Mouse (Mus musculus) cerebellum, adult 2 months (tissue): Measurements from ENCODE around the gene Dpp8. TPM values are rescaled to one million over a fixed set of nuclear protein-coding genes. Genes with fewer than 3 reads are reported as not detected.

Source experiments
- DNase-seq, 2 experiments: peaks; one replicate each; pipeline ENCODE4 v3.0.0; 2021
- H3K27ac ChIP-seq: fragments of 200-500 bp; 2 replicates; pipeline ENCODE4 v1.5.1; 2012; ENCODE audit warnings: low read length, control low read depth, inconsistent platforms; ENCODE audit not compliant: insufficient read depth
- H3K27me3 ChIP-seq: fragments of 200-500 bp; 2 replicates; pipeline ENCODE4 v1.6.1; 2012; ENCODE audit warnings: inconsistent platforms, mild to moderate bottlenecking, low read length, moderate library complexity; ENCODE audit not compliant: control insufficient read depth, insufficient read depth
- H3K4me1 ChIP-seq: fragments of 200-500 bp; 2 replicates; pipeline ENCODE4 v1.6.1; 2011; ENCODE audit warnings: low read length; ENCODE audit not compliant: control insufficient read depth, insufficient read depth
- H3K4me3 ChIP-seq: fragments of 200-500 bp; replicated peaks from 2 replicates; pipeline ENCODE3; 2011; ENCODE audit warnings: mild to moderate bottlenecking, low read depth, low read length, control low read depth; ENCODE audit not compliant: insufficient read depth
- CTCF ChIP-seq: fragments of 200-500 bp; IDR thresholded peaks from 2 replicates; pipeline ENCODE4 v1.5.1; 2011; ENCODE audit warnings: low read depth, mild to moderate bottlenecking, control low read depth, low read length, moderate library complexity, borderline replicate concordance; ENCODE audit not compliant: insufficient read depth
- POLR2A ChIP-seq: fragments of 200-500 bp; IDR thresholded peaks from 2 replicates; pipeline ENCODE4 v1.6.1; 2011; ENCODE audit warnings: low read length, control low read depth, borderline replicate concordance; ENCODE audit not compliant: insufficient read depth
- WGBS: fragments of 180-500 bp; shearing (Covaris S2); methylation state at CpG from one replicate; pipeline ENCODE4 v1.1.7; 2018; 5-methylcytosine and 5-hydroxymethylcytosine counted together
- polyA plus RNA-seq: library from polyadenylated mRNA; depleted of rRNA; stranded (reverse); fragments of >200 nt; gene quantifications from 2 replicates; pipeline ENCODE4 v1.2.3, GENCODE M21; 2012; rRNA removed

Dpp8 gene
- polyA plus RNA-seq, 1 experiment = 76.6 TPM

GRCm38 (mm10) chr9:65117516-65117915 is 85.3 kb downstream of the Dpp8 start:
- Histone ChIP-seq H3K4me1 (no peaks in the 10 kb centered on the region), H3K27me3 (no peaks in the 10 kb centered on the region), H3K4me3 (no peak overlapping the region), H3K27ac (no peak overlapping the region)
- no peak for DNase-seq
- TF ChIP-seq POLR2A (no peak), CTCF (no peak)
- WGBS = 66% methylated on average over 2 of the region's 2 CpGs

- peak; percentile 84 for TF ChIP-seq CTCF
- TF ChIP-seq POLR2A = no peak
- H3K27ac ChIP-seq = no peak overlapping the region
- H3K27me3 ChIP-seq = no peaks in the 10 kb centered on the region
- no peaks in the 10 kb centered on the region for H3K4me1 ChIP-seq
- 12% methylated on average over 3 of the region's 3 CpGs for WGBS
- peak; percentile 67 to 69 for DNase-seq
- no peak overlapping the region for H3K4me3 ChIP-seq
Measured at GRCm38 (mm10) chr9:65120935-65121334, 88.7 kb downstream of the Dpp8 start.

- no peak overlapping the region for H3K4me3 ChIP-seq
- H3K27me3 ChIP-seq = no peaks in the 10 kb centered on the region
- WGBS = 39% methylated on average over 18 of the region's 18 CpGs
- no peak for TF ChIP-seq POLR2A
- no peak for TF ChIP-seq CTCF
- no peaks in the 10 kb centered on the region for H3K4me1 ChIP-seq
- H3K27ac ChIP-seq = no peak overlapping the region
- DNase-seq = peak in 1 of 2 experiments; percentile 14
Measured at GRCm38 (mm10) chr9:65122545-65122944, 90.3 kb downstream of the Dpp8 start.

GRCm38 (mm10) chr9:65123552-65124168 is 91.4 kb downstream of the Dpp8 start:
- Histone ChIP-seq H3K4me1 (no peaks in the 10 kb centered on the region), H3K4me3 (peak overlapping the region; percentile 30), H3K27me3 (no peaks in the 10 kb centered on the region), H3K27ac (no peak overlapping the region)
- TF ChIP-seq CTCF = peak; percentile 47; the same call in 1 of the 2 replicates
- no peak for TF ChIP-seq POLR2A
- 17% methylated on average over 48 of the region's 48 CpGs for WGBS
- DNase-seq = peak; percentile 46 to 61

DNA sequence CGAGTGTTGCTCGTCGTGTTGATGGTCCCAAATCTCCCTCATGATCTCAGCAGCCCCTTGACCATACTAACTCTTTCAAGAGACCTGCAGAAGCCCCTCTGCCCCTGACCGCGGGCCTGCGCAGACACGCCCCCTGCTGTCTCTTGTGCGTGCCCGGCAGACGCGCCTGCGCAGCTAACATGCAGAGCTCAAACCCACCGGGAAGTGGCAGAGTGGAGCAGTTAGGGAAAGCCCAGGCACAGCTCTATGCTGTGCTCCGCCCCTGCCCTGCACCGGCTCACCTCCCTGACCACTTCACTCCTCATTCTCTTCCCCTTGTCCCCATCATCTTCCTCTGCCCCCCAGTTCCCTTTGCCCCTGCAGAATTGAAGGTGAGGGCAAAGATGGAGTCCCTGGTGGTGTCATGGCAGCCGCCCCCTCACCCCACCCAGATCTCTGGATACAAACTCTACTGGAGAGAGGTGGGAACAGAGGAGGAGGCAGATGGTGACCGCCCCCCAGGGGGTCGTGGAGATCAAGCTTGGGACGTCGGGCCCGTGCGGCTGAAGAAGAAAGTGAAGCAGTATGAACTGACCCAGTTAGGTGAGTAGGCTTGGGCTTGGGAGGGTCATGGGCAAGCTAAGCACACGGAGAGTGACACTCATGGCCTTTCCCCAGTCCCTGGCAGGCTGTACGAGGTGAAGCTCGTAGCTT is 96.1 kb downstream of the Dpp8 start:
- Histone ChIP-seq H3K27ac (no peak overlapping the region), H3K27me3 (no peaks in the 10 kb centered on the region), H3K4me3 (no peak overlapping the region), H3K4me1 (no peaks in the 10 kb centered on the region)
- TF ChIP-seq CTCF (no peak), POLR2A (no peak)
- 21% methylated on average over 25 of the region's 25 CpGs for WGBS
- DNase-seq = no peak

GRCm38 (mm10) chr9:65131717-65132116 is 99.5 kb downstream of the Dpp8 start:
- 82% methylated on average over 5 of the region's 5 CpGs for WGBS
- Histone ChIP-seq H3K27me3 (no peaks in the 10 kb centered on the region), H3K27ac (no peak overlapping the region), H3K4me3 (no peak overlapping the region), H3K4me1 (no peaks in the 10 kb centered on the region)
- no peak for DNase-seq
- TF ChIP-seq CTCF (no peak), POLR2A (no peak)

Other genes with a start within 250 kb of the Dpp8 start
- 34.6 and 34.9 TPM in 2 replicates for gene Dennd4a, start 221.1 kb upstream of the Dpp8 start, polyA plus RNA-seq
- gene Slc24a1, start 80.8 kb upstream of the Dpp8 start, polyA plus RNA-seq = 0.02 and 0.03 TPM in 2 replicates
- 24.1 and 26.4 TPM in 2 replicates for gene Ints14, start 71.5 kb upstream of the Dpp8 start, polyA plus RNA-seq
- 150 and 152 TPM in 2 replicates for gene Hacd3, start 10.7 kb upstream of the Dpp8 start, polyA plus RNA-seq
- gene Igdcc4, start 69.1 kb downstream of the Dpp8 start, polyA plus RNA-seq = 28.9 and 29.0 TPM in 2 replicates
- gene Igdcc3, start 108.8 kb downstream of the Dpp8 start, polyA plus RNA-seq = 1.8 and 2.4 TPM in 2 replicates
- 5.7 and 6.6 TPM in 2 replicates for gene Parp16, start 162.9 kb downstream of the Dpp8 start, polyA plus RNA-seq
- gene Cilp, start 232.8 kb downstream of the Dpp8 start, polyA plus RNA-seq = 0.10 and 0.17 TPM in 2 replicates